Mouse (Mus musculus) erythroblast, embryonic 14.5 days (primary cell): ENCODE measurements around the gene Pcna.

Experiments
- GATA1 ChIP-seq: IDR thresholded peaks from 2 replicates; pipeline ENCODE4 v1.6.1; 2012; ENCODE audit warnings: low read length, inconsistent platforms, mixed read lengths
- TAL1 ChIP-seq: IDR thresholded peaks from 3 replicates; pipeline ENCODE4 v1.6.1; 2012; ENCODE audit warnings: low read length, inconsistent platforms, mixed read lengths

DNA sequence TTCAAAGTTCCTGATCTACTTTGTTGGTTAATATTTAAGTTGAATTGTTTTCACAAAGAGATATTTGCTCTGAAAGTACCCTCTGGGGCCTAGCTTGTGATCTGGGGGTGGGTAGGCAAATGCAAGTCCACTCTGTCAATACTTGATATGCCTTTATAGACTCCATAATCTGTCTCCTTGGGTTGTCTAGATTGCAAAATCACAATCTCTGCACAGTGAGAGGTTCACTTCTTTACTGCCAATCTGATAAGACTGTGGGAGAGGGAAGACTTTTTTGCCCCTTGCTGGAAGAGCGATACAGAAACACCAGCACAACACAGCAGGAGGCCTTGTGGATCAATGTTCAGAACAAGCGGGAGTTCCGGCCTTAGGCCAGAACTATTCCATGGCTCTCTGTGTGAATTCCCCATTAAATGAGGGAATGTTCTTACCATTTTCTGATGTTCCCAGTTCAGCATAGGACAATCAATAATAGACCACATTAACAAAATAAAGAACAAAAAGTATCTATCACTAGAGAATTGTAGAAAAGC, 20.6 kb downstream of the Pcna start:
- no peak for TF ChIP-seq GATA1
- no peak for TF ChIP-seq TAL1
